Mouse (Mus musculus): Measurements from ENCODE around the gene Gm20388.

GRCm38 (mm10) chr8:120552509-120552908 is 641.9 kb downstream of the Gm20388 start:
- TF ChIP-seq POLR2A (IDR thresholded peaks at IDR 0.05; ENCODE audit: insufficient read depth, low read depth, low read length) = no peak
- no peak for TF ChIP-seq CTCF (IDR thresholded peaks at IDR 0.05; ENCODE audit: insufficient read depth, low read depth, low read length)

All from olfactory bulb, adult 2 months (tissue).